Mouse (Mus musculus) layer of hippocampus, adult 18-20 months (tissue): ENCODE results near the gene D030056L22Rik. TPM values are rescaled to one million over a fixed set of nuclear protein-coding genes. Genes with fewer than 3 reads are reported as not detected.

Source experiments
- DNase-seq, 2 experiments: peaks; one replicate each; pipeline ENCODE4 v3.0.0; 2022; ENCODE audit warnings: low spot score in 2 of 2
- long read RNA-seq: library from polyadenylated mRNA; stranded (forward); transcript quantifications from one replicate; pipeline ENCODE4 v2.0.0, GENCODE M21; 2021
- total RNA-seq, 2 experiments: library from RNA; stranded (reverse); gene quantifications; 2 replicates each; pipeline ENCODE4 v1.2.3; 2021

Gene D030056L22Rik
- 10 to 100 TPM; 23.6 to 24.1 TPM for total RNA-seq
- long read RNA-seq, transcript D030056L22Rik-202 (2 exons, 1,677 nt), result major isoform, 20 of 36 reads
- long read RNA-seq, transcript D030056L22Rik-201 (2 exons, 1,631 nt), result minor isoform, 14 of 36 reads
- long read RNA-seq, partial matches to known transcripts, result 0 of 36 reads
- long read RNA-seq, other reads (novel, unspliced or antisense), result 2 of 36 reads

DNA sequence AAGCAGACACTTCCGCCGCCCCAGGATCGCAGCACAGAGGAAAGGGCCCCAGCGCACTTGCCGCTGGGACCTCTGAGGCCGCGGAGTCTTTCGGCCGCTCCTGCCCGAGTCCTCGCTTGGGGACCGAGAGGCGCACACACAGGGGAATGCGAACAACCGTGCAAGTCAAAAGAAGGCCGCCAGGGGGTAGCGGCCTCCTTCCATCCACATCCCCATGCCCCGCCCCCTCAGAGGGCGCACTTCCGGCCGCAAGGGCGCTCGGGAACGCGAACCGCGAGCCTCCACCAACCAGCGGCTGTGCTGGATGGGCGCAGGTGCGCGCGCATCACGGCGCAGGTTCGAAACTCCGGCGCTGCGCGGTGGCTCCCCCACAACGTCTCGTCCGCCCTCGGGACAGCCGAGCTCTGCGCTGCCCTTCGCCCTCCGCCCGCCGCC, at the start of gene D030056L22Rik:
Gene D030056L22Rik, plus strand, starts transcription at position 328 of the 435 bp plus-strand sequence.
- peak; percentile 96 to 99 for DNase-seq

- DNase-seq, result no peak
These were observed 49.1 kb upstream of the D030056L22Rik start for GRCm38 (mm10) chr19:18663904-18664303.

DNA sequence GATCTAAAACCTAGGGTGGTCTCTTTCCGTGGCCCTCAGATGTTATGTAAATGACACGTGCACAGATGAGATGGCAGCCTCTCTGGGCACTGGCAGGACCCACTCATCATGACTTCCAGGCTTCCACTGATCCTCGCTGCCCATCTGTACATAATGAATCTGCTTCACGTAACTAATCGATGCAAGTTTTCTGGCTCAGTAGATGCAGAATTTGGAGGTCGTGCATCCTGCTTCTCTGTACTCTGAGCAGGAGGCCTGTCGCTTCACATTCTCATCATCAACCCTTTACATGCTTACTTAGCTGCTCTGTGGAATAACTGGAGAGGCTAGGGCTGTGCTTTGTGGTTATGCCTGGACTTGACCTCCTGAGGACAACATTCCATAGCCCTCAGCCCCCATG, 46.0 kb upstream of the D030056L22Rik start:
- no peak for DNase-seq

GRCm38 (mm10) chr19:18669551-18669950, 43.4 kb upstream of the D030056L22Rik start:
- no peak for DNase-seq

DNA sequence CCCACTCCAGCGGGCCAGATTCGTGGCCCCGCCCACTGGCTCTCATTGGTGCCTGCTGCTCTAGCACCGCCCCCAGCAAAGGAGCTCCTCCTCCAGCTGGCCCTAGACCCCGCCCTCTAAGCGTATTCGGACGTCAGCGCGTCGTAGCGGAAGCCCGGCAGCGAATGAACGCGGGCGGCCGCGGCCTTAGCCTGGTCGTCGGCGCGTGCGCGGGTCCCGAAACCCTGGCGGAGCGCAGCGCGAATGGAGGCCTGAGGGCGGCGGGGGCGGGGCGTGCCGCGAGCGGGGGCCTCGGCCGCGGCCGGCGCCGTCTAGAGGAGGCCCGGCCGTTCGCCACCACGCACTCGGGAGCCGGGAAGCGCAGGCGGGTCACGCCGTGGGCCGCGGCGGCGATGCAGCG, 42.4 kb upstream of the D030056L22Rik start, which contains the start of gene Carnmt1:
Gene Carnmt1, plus strand, starts transcription at position 157 of the 400 bp plus-strand sequence.
- peak; percentile 97 to 98 for DNase-seq

DNA sequence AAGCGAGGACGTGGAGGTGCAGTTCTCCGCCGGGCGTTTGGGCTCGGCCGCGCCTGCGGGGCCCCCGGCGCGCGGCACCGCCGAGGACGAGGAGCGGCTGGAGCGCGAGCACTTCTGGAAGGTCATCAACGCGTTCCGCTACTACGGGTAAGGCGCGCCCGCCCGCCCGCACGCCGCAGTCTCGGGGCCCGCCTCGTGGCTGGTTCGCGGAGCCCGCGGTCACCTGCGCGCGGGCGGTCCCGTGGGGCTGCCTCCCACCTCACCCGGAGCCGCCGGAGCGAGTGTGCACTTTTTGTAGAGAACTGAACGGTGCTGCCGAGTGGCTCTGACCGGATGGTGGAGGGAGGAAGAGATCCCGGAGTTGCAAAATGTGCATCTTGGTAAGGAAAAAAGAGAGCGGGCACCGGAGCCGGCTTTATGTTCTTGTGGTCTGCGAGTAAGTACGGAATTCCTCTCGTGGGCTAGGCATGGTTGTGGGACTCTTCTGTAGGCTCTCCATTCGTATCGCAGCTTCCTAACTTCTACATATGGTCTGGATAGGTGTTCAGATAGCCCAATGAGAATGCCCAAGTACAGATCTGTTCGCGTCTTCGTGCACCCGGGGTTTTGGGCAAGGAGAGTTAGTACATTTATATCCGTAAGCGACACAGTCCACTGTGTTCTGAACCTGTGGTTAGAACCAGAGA, 41.8 kb upstream of the D030056L22Rik start:
- peak; percentile 23 to 49 for DNase-seq

DNA sequence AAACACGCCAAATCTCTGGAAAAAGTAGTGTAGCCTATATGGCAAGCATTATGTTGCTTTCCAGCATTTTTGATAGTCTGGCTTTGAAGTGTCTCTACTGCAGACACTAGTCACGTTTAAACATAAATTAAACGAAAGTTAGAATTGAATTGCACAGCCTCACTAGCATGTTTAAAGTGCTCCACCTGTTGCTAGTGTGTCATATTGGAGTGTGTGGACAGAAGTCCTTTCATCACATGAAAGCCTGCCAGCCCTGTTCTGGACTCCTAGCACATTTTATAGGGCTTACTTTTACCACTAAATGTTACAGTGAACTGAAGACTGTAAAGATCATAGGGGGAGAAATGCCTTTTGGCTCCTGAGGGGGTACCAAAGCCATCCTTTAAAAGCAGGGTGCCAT, 40.5 kb upstream of the D030056L22Rik start:
- no peak for DNase-seq

- DNase-seq, result no peak
These were observed 39.9 kb upstream of the D030056L22Rik start for GRCm38 (mm10) chr19:18673116-18673515.

DNA sequence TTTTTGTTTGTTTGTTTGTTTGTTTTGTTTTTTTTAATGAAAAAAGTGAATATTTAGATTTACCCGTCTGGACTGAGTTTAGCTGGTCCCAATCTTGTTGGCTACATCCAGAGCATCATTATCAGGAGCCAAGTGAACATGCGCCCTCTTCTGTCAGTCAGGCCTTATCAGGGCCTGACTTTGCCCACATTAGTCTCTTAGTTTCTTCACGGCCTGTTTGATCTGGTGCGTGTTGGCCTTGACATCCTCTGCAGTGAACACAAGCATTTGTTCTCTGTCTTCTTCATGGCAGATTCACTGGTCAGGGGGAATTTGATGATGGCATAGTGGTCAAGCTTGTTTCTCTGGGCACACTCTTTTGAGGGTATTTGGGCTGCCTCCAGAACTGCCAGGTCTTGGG, 30.9 kb upstream of the D030056L22Rik start:
- DNase-seq, result no peak

GRCm38 (mm10) chr19:18687556-18687955, 25.4 kb upstream of the D030056L22Rik start:
- peak in 1 of 2 experiments; percentile 51 for DNase-seq

GRCm38 (mm10) chr19:18692176-18692575, 20.8 kb upstream of the D030056L22Rik start:
- no peak for DNase-seq

DNA sequence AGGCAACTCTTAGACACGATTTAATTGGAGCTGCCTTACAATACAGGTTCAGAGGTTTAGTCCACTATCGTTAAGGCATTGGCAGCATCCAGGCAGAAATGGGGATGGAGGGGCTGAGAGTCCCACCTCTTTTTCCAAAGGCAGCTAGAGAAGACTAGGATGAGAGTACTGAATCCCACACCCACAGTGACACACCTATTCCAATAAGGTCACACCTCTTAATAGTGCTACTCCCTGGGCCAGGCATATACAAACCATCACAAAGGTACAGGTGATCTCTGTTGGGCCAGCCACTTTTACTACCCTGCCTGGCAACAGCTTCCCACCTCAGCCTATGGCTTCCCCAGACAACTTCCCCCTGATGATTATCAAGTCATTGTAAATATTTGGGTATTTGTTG, 20.2 kb upstream of the D030056L22Rik start:
- DNase-seq, result no peak

DNA sequence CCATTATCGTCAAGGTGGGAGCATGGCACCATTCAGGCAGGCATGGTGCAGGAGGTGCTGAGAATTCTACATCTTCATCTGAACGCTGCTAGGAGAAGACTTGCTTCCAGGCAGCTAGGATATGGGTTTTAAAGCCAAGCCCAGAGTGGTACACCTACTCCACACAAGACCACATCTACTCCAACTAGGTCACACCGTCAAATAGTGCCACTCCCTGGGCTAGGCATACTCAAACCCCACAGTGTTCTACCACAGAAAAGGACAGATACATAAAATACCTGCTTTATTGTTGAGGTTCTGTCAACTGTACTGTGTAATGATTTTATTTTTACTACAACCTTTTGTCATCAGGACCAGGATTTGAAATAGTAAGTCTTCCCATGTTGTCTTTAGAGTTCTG, 17.9 kb upstream of the D030056L22Rik start:
- no peak for DNase-seq

- DNase-seq, result no peak
These were observed 17.4 kb upstream of the D030056L22Rik start for GRCm38 (mm10) chr19:18695552-18695951.

- DNase-seq, result no peak
These were observed 4.9 kb upstream of the D030056L22Rik start for GRCm38 (mm10) chr19:18708101-18708500.

DNA sequence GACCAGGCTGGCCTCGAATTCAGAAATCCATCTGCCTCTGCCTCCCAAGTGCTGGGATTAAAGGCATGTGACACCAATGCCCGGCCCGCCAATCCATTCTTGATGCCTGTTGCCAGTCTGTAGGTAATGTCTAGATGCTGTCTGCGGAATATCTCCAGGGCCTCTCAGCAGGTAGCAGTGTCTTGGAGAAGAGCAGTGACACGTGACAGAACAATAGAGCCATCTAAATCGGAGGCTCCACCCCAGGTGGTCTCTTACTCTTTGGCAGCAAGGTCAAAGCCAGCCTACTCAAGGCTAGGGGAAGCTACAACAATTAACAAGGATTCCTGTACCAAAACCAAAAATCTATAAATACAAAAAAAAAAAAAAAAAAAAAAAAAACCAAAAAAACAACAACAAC, 2.1 kb upstream of the D030056L22Rik start:
- no peak for DNase-seq

- no peak for DNase-seq
These were observed 1.4 kb upstream of the D030056L22Rik start for GRCm38 (mm10) chr19:18711589-18711988.

- DNase-seq, result no peak
These were observed 684 bp upstream of the D030056L22Rik start for GRCm38 (mm10) chr19:18712153-18712865.

GRCm38 (mm10) chr19:18713357-18713756, 364 bp downstream of the D030056L22Rik start:
- peak; percentile 15 to 34 for DNase-seq

GRCm38 (mm10) chr19:18716374-18716773, 3.4 kb downstream of the D030056L22Rik start:
- peak; percentile 12 to 87 for DNase-seq

DNA sequence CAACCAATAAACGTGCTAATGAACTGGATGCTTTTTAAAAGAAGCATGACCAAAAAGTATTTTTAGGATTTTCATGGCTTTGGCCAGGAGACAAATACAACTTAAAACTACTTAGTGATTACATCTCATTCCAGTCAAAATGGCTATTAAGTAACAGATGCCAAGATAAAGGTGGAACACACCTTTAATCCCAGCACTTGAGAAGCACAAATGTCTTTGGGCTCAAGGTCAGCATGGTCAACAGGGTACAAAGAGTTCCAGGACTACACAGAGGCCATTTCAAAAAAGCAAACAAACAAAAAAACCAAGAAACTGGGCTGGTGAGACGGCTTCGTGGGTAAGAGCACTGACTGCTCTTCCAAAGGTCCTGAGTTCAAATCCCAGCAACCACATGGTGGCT, 7.3 kb downstream of the D030056L22Rik start:
- DNase-seq, result no peak

- no peak for DNase-seq
These were observed 12.2 kb downstream of the D030056L22Rik start for GRCm38 (mm10) chr19:18725186-18725585.
